Mouse (Mus musculus) gonadal fat pad, adult 2 months (tissue): Measurements from ENCODE around the gene Dact3. TPM values are rescaled to one million over a fixed set of nuclear protein-coding genes. Genes with fewer than 3 reads are reported as not detected.

Source experiments
- DNase-seq: peaks from one replicate; pipeline ENCODE4 v3.0.0-alpha.2; 2012; ENCODE audit warnings: low read depth
- polyA plus RNA-seq: library from polyadenylated mRNA; depleted of rRNA; stranded (reverse); fragments of >200 nt; gene quantifications from 2 replicates; pipeline ENCODE4 v1.2.3, GENCODE M21; 2012; rRNA removed

Dact3 gene
- 13.1 and 18.5 TPM in 2 replicates for polyA plus RNA-seq

DNA sequence AGATGAGACGGTGACA, at the start of gene Dact3:
Gene Dact3 (plus strand): TSS at position 8 of the 16 bp plus-strand sequence.
- no peak for DNase-seq

DNA sequence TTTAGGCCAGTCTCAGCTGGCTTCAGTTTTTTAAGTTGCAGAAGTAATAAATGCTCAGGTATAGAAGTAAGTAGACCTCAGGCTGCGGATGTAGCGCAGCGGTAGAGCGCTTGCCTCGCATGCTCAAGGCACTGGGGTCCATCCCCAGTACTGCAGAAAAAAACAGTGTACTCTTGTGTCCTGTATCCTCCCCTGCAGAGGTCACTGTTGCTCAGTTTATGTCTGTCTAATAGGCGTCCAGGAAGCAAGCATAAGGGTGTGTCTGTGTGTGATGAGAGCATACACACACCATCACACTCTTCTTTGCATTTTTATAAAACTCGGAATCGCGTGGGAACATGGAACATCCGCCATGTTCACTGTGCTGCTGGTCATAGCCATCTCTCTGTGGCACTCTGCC, 49.3 kb upstream of the Dact3 start:
- no peak for DNase-seq

DNA sequence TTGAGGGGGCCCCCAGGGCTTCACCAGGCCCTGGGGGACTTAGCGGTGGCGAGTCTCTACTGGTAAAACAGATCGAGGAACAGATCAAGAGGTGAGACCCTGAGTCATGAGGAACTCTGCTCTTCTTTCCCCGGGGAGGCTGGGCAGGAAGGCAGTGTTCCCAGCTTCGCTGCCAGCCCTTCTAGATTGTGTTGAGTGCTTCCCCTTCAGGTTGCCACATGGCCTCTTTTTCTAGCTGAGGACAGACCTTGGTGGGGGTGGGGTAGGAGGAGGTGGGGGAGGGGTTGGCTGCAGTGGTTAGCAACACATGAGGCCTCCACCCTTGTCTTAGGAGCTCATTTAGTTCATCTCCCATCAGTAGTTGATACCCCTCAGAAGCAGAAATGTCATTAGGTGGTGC, 48.5 kb upstream of the Dact3 start:
- DNase-seq, result no peak

DNA sequence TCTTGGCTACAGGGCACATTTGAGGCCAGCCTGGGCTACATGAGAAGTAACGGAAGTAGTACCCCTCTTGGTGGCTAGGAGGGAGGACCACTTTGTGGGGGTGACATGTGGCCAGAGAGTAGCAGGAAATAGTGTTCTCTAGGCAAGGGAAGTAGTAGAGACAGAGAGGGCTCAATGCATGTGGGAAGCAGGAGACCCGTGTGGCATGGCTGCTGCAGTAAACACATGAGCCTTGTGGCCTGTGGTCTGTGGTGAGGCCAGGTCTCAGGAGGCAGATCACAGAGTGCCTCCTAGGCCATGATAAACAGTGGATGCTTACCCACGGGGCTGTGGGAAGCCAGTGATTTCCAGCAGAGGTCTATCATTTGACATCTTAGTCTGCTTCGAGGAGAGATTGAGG, 47.8 kb upstream of the Dact3 start:
- DNase-seq, result no peak

DNA sequence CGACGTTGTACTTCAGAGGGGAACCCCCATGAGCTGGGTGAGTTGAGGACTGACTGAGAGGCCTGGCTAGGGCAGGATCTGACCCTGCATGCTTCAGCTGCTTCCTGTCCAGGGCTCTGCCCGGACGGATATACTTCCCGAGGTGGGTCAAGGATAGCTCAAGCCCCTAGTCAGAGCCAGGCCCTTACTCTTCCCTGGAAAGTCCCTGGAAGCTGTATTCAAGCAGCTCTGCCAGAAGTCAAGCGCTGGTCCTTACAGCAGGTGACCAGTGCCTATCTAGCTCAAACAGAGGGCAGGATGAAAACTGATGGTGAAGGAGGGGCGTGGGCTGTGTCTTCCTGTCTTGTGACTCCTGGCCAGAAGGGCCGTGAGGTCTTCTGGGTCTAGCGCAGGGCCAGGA, 44.7 kb upstream of the Dact3 start:
- no peak for DNase-seq

DNA sequence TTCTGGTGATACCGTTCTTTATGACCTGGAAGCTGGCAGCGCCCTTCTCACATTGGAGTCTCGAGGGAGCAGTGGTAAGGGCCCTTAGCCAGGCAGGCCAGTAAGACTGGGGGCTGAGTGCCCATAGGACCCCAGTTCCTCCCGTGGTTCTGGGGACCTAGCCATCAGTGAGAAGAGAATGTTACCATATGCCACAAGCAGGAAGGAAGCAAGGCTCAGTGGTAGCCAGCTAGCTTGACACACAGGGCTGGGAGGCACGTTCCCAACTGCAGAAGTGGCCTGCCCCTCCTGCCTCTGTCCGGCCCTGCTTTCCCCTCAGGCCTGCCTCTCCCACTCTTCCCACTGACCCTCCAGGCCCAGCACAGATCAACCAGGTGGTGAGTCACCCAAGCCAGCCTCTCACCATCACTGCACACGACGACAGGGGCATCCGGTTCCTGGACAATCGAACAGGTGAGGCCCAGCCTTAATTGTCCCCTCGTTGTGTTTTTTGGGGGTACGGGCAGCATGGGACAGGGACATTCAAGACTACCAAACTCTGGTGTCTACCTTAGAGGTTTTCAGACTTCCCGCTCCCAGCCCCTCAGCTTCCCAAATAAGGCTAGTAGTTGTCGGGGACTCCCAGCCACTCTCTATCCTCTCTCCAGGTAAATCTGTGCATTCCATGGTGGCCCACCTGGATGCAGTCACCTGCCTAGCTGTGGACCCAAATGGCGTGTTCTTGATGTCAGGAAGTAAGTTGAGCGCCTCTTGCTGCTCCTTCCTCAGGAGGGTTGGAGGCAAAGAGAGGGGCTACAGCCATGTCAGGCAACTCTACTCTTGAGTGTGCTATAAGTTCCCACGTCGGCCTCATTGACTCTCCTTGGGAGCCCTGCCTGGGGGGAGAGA, 37.0 kb upstream of the Dact3 start:
- no peak for DNase-seq

DNA sequence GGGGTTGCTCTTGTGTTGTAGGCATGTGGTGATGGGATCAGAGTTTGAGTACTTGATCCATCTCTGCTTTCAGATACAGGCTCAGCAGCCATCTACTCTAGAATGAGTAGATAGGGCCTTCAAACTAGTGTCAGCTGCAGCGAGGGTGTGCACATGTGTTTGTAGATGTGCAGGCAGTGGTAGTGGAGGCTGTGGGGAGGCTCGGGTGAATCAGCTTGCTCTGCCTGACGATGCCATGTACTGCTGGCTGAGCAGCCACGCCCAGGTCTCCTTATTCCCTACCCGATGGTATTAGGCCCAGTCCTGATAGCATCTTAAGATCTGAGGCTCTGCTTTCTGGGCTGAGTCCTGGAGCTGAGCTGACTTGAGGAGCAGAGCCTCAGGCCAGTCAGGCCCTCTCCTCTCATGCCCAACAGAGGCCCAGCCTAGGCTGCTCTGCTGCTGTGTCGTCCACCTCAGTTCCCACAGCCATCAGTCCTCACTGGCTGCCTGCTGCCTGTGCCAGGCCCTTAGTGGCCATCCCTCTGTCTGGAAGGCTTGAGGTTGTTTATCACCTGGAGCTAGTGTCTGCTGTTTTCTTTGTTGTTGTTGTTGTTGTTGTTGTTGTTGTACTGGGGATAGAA, 36.2 kb upstream of the Dact3 start:
- no peak for DNase-seq

DNA sequence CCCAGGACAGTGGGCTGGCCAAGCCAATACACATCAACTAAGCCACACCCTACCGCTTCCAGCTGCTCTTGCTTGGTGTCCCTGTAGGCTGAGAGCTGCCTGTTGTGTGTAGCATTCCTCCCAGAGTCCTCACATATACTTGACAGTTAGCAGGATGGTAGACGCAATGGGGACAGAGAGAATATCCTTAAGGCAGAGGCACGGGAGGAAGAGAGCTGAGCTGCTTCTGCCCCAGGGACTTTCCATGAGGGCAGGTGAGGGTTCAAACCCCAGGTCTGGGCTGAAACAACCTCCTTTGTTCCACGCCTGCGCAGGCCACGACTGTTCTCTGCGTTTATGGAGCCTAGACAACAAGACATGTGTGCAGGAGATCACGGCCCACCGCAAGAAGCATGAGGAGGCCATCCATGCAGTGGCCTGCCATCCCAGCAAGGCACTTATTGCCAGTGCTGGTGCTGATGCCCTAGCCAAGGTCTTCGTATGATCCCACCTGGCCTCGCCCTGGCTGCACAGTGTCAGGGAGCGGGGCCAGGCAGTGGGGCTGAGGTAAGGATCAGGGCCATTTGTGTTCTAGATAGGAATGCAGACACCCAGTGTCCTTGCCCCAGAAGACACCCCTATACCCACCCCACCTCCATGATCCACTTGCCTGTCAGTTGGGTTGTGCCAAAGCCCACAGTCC, 35.5 kb upstream of the Dact3 start:
- no peak for DNase-seq

DNA sequence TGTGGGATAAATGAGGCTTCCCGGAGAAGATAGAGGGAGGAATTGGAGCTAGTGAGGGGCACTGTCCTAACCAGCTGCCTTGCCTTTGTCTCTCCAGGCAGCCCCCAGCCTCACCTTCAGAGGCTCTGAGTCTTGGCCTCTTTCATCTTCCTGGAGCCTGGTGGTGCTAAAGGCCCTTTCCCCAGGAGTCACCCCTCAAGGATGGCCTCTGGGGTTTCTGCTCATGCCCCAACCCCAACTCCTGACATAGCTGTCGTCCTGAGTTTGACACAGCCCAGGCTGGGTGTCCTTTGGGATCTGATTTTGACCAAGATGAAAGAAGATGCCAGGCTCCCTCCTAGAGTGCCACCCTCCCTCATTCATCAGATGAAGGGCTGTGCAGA, 35.0 kb upstream of the Dact3 start:
- no peak for DNase-seq

DNA sequence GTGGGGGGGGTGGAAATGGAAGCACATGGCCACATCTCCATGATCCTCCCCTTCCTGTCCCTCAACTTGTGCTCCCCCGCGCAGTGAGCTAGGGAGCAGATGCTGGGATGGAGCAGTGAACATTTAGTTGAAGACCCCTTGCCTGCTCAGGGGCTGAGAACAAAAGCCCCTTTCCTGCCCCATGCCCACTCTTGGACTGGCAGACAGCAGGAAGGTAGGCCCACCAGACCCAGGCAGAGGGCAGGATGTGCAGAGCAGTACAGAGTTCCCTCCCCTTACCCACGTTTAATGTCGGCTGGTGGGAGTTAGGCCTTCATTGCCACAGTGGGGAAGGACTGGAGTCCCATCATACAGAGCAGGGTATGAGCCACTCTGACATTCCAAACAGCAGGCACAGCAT, 34.0 kb upstream of the Dact3 start:
- no peak for DNase-seq

DNA sequence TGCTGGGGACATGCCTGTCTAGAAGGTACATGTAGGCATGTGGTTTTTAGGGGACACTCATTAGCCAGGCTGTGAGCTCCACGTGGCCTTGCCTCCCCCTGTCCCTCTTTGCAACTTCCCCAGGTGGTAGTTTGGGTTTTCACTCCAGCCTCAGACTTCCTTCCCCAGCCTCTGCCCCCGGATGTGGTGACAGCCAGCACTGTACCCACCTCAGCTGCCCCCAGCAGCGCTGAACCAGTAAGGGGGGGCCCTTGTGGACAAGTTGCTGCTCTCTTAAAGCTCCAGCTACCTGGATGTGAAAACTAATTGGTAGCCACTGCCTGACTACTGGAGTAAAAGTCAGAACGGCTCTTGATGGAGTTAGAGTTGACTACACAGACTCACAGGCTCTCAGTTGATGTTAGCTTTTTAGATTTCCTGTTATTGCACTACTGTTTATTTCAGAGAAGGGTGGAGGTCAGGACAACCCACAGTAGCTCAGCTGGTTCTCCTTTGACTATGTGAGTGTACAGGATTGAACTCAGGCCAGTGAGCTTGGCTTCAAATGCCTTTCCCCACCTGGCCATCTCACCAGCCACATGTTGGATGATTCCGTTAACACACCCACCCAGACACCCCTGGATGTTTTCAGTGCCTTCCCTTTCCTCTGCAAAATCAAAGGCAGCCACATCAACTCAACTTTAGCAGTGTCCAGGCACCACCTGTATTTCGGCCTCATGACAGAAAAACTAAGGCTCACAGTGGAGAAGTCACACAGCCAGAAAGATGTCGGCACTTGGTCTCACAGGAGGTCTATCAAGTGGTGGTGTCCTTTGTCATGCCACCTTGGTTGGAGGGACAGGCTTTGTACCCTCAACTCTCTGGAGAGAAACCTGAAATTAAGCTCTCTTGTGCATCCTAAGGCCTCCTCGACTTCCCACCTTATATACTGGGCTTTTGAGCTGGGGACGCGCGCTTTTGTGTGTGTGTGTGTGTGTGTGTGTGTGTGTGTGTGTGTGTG, 33.3 kb upstream of the Dact3 start:
- no peak for DNase-seq

DNA sequence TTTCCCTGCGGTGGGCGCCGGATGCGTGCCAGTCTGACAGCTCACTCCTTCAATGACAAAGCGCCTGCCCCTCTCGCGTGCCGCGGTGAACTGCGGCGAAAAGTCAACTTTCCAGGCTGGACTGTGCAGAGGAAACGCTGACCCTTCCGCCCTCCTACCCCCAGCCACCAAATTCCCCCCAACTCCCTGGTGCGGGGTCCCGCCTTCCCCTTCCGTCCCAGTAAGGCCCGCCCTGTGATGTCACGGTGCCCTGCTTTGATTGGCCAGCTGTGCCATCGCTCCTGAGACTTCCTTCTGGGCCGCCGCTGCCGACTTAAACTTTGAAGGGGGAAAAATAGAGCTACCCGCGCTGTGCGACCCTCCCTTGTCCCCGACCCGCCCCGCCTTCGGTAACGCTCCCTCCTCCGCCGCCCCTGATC, 32.5 kb upstream of the Dact3 start, which contains the start of gene Prkd2:
Gene Prkd2 (plus strand): TSS at position 258 of the 419 bp plus-strand sequence.
- DNase-seq, result no peak

DNA sequence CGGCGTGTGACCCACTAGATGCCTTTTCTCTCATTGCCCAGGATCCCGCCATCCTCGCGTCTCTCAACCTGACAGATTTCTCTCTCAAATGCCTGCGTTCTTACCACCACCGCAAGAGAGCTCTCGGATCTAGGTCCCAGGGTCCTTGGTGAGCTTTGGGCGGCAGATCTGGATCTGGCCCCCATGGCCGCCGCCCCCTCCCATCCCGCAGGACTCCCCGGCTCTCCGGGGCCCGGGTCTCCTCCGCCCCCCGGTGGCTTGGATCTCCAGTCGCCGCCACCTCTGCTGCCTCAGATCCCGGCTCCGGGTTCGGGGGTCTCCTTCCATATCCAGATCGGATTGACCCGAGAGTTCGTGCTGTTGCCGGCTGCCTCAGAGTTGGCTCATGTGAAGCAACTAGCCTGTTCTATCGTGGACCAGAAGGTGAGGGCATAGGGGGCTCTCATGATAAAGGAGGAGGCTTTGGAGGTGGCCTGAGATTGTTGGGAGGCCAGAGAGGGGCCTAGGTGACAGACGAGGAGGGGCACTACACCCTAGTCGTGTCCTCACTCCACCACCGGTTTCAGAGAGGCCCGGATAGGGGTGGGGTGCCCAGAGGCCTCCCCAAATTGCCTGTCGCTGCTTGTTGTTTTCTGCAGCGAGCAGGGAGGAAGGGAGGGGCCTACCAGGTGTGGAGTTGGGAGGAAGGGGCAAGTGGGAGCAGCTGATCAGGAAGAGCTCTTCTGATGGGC, 31.5 kb upstream of the Dact3 start:
- DNase-seq, result no peak

DNA sequence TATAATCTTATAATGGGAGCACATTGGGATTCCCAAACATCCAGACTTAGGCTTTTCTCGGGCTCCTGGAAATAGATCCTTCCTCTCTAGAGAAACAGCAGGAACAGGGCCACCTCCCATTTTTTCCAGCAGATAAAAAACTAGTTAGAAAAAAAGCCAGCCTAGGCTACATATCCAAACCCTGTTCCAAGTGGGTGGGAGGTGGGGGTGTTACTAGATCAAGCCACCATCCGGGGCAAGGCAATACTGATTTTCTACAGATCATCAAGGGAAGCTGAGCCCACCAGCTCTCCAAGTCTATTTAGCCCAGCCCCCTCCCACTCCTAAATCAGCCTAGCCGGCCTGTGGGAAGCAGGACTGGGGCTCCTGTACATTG, 30.4 kb upstream of the Dact3 start:
- no peak for DNase-seq

DNA sequence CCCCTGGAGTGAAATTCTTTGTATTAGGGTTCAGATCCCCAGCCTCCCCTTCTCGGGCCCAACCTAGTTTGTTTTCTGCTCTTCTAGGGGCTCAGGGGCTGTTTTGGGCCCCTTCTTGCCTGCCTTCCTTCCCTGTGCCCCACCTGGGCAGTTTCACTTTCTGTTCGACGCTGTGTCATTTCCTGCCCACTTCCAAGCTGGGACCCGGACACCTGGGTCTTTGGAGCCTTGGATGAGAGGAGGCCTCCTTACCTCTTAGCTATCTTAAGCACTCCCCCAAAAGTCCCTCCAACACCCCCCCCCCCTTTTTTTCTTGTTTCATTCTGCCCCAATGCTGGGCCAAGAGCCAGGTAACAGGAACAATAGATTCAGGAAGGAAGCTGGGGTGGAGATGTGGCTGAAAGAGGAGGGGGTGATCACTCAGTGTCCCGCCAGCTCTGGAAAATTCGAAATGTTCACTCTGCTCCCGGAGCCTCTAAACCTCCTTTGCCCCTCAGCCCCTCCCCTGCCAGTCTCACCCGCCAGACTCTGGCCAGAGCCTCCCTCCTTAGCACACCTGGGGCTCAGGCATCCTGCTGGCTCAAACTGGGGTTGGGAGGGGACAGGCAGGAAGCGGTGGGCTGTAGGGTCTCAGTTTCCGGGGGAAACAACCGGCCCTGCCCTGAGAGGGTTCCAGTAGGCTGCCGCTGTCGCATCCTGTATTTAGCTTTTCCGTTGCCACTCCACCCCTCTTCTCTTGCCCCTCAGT, 29.9 kb upstream of the Dact3 start:
- DNase-seq, result no peak

DNA sequence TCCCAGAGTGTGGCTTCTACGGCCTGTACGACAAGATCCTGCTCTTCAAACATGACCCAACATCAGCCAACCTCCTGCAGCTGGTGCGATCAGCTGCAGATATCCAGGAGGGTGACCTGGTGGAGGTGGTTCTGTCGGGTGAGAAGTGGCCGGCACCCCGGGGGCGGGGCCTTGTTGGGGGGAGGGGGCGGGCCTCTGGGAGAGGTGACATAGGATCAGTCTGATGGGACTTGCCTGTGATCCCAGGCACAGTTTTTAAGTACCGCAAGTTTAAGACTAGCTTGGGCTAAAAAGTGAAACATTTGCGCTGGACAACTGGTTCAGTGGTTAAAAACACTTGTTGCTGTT, 29.3 kb upstream of the Dact3 start:
- DNase-seq, result no peak

DNA sequence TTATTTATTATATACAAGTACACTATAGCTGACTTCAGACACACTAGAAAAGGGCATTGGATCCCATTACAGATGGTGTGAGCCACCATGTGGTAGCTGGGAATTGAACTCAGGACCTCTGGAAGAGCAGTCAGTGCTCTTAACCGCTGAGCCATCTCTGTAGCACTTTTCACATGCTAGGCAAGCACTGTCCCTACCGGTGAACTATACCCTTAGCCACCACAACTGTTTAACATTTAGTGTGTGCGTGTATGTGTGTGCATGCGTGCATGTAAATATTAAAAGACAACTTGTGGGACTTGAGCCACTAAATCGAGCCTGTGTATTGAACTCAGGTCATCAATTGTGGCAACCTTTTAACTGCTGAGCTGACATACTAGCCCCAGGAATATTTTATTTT, 28.3 kb upstream of the Dact3 start:
- DNase-seq, result no peak

DNA sequence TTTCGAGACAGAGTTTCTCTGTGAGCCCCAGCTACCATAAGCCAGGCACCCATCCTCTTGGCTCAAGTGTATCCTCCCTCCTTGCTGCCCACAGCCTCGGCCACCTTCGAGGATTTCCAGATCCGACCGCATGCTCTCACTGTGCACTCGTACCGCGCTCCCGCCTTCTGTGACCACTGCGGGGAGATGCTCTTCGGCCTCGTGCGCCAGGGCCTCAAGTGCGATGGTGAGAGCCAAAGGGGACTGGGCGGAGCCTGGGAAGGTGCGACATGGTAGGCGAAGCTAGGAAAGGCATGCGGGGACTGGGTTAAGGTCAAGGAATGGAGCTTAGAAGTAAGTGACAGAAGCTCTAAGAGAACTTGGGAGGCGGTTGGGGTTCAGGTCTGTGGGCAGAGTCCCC, 27.6 kb upstream of the Dact3 start:
- no peak for DNase-seq

DNA sequence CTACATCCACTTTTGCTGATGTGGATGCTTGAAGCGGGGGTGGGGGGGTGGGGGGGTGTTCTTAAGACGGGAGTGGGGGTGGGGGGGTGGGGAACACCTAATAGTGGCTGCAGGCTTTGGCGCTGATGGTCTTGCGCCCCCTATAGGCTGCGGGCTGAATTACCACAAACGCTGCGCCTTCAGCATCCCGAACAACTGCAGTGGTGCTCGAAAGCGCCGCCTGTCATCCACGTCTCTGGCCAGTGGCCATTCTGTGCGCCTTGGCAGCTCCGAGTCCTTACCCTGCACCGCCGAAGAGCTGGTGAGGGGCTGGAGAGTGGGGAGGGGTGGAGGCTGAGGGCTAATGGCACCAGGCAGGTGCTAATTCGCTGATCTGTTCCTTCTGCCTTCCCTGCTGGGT, 26.5 kb upstream of the Dact3 start:
- DNase-seq, result no peak

DNA sequence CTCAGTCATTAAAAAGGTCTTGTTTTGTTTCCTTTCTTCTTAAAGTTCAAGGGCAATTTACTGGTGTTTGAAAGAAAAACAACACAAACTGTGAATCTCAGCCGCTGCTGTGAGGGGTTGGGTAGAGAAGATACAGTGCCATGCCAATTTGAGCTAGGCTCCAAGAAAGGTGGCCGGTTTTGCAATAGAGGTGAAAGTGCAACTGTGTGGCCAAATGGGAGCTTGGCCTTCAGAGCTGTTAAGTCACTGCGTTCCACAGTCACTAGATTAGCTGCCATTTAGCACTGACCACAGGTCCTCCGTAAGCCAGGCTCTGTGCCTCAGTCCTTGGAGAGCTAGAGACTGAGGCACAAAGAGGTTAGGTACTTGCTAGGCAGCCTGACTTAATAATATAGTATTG, 23.5 kb upstream of the Dact3 start:
- DNase-seq, result no peak

DNA sequence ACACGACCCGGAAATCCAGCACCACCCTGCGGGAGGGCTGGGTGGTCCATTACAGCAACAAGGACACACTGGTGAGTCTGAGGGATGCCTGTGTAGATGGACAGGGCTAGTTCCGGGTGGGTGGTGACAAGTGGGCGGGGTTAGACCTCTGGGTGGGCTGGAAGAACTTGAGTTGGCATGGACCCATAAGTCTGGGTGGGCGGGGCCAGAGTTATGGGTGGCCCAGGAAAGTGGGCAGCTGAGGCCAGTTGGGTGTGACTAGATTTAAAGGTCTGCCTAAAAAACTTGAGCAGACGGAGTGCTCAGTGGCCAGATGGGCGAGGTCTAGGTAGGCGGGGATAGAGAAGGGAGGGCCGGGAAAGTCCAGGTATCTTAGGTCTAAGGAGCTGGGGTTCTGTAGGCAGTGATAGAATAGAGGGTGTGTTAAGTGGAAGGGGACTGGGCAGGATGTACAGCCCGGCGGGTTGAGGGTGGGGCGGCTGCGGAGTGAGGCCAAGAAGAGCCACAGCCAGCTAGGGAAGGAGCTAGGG, 21.8 kb upstream of the Dact3 start:
- DNase-seq, result no peak
